Mouse (Mus musculus): ENCODE measurements at regions not wholly inside any gene's neighbourhood (a gene's known extent, or its start where the extent isn't known, plus 50 kb on each side); places are given as distances from the start of the nearest gene placed in this dataset.

DNA sequence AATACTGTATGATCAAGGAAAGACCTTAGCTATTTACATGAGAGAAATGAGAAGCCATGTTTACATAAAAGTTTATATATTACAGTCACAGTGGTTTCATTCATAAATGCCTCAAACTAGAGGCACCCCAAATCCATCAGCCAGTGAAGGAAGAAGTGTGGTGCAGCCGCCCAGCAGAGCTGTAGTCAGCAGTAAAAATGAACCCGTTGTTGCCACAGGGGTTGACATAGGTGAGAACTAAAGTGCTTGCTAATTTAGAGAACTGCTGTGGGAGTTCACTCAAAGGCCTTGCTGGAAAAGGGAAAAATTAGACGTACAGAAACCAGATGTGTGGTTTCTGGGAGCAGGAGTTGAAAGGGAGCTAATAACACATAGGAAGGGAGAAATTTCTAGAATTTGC lies 461.2 kb downstream of the Gm9195 start:
- DNase-seq (no peak), ATAC-seq (ENCODE audit: insufficient read depth) (no peak)
- no peaks in the 10 kb centered on the region for H3K27me3 ChIP-seq (ENCODE audit: insufficient read depth, low read length)
- 46% methylated on average over 3 of the region's 3 CpGs for WGBS
- H3K4me1 ChIP-seq (ENCODE audit: insufficient read depth), result no peaks in the 10 kb centered on the region
- H3K4me2 ChIP-seq, result no peak overlapping the region
- no peaks in the 10 kb centered on the region for H3K36me3 ChIP-seq (ENCODE audit: insufficient read depth)
- H3K9me3 ChIP-seq (ENCODE audit: low read depth, low read length), result no peaks in the 10 kb centered on the region
- no peak overlapping the region for H3K27ac ChIP-seq (ENCODE audit: low read depth)
- TF ChIP-seq CTCF (IDR thresholded peaks at IDR 0.05; ENCODE audit: low read depth), result no peak
- H3K9ac ChIP-seq, result no peak overlapping the region
- no peak overlapping the region for H3K4me3 ChIP-seq (ENCODE audit: low read depth, low read length)

- WGBS, result 43% methylated on average over 8 of the region's 8 CpGs
- no peak overlapping the region for H3K4me3 ChIP-seq (ENCODE audit: low read depth, low read length)
- DNase-seq (peak; percentile 71), ATAC-seq (ENCODE audit: insufficient read depth) (peak; percentile 66; the same call in 1 of the 2 replicates)
- H3K9me3 ChIP-seq (ENCODE audit: low read depth, low read length), result no peaks in the 10 kb centered on the region
- H3K36me3 ChIP-seq (ENCODE audit: insufficient read depth), result no peaks in the 10 kb centered on the region
- H3K27me3 ChIP-seq (ENCODE audit: insufficient read depth, low read length), result no peaks in the 10 kb centered on the region
- H3K4me1 ChIP-seq (ENCODE audit: insufficient read depth), result no peaks in the 10 kb centered on the region
- no peak overlapping the region for H3K4me2 ChIP-seq
- H3K9ac ChIP-seq, result no peak overlapping the region
- H3K27ac ChIP-seq (ENCODE audit: low read depth), result no peak overlapping the region
- TF ChIP-seq CTCF (IDR thresholded peaks at IDR 0.05; ENCODE audit: low read depth), result peak; percentile 34; the same call in 1 of the 2 replicates
These were observed 464.1 kb downstream of the Gm9195 start for GRCm38 (mm10) chr14:72027362-72028020.

GRCm38 (mm10) chr14:72004371-72004770 lies 487.3 kb downstream of the Gm9195 start:
- ATAC-seq (ENCODE audit: insufficient read depth) (no peak), DNase-seq (peak; percentile 23)
- Histone ChIP-seq H3K4me2 (no peak overlapping the region), H3K27me3 (ENCODE audit: insufficient read depth, low read length) (no peaks in the 10 kb centered on the region), H3K36me3 (ENCODE audit: insufficient read depth) (no peaks in the 10 kb centered on the region), H3K9me3 (ENCODE audit: low read depth, low read length) (no peaks in the 10 kb centered on the region), H3K9ac (no peak overlapping the region), H3K27ac (ENCODE audit: low read depth) (no peak overlapping the region), H3K4me1 (ENCODE audit: insufficient read depth) (no peaks in the 10 kb centered on the region), H3K4me3 (ENCODE audit: low read depth, low read length) (no peak overlapping the region)
- TF ChIP-seq CTCF (IDR thresholded peaks at IDR 0.05; ENCODE audit: low read depth), result no peak
- 70% methylated on average over 2 of the region's 2 CpGs for WGBS

GRCm38 (mm10) chr14:72002205-72003138 lies 489.2 kb downstream of the Gm9195 start:
- no peak overlapping the region for H3K4me2 ChIP-seq
- 33% methylated on average over 7 of the region's 7 CpGs for WGBS
- no peaks in the 10 kb centered on the region for H3K27me3 ChIP-seq (ENCODE audit: insufficient read depth, low read length)
- no peak for TF ChIP-seq CTCF (IDR thresholded peaks at IDR 0.05; ENCODE audit: low read depth)
- ATAC-seq (ENCODE audit: insufficient read depth) (peak; percentile 58; the same call in 1 of the 2 replicates), DNase-seq (peak; percentile 42)
- no peak overlapping the region for H3K4me3 ChIP-seq (ENCODE audit: low read depth, low read length)
- no peak overlapping the region for H3K27ac ChIP-seq (ENCODE audit: low read depth)
- H3K9me3 ChIP-seq (ENCODE audit: low read depth, low read length), result no peaks in the 10 kb centered on the region
- no peaks in the 10 kb centered on the region for H3K36me3 ChIP-seq (ENCODE audit: insufficient read depth)
- H3K4me1 ChIP-seq (ENCODE audit: insufficient read depth), result no peaks in the 10 kb centered on the region
- H3K9ac ChIP-seq, result no peak overlapping the region

DNA sequence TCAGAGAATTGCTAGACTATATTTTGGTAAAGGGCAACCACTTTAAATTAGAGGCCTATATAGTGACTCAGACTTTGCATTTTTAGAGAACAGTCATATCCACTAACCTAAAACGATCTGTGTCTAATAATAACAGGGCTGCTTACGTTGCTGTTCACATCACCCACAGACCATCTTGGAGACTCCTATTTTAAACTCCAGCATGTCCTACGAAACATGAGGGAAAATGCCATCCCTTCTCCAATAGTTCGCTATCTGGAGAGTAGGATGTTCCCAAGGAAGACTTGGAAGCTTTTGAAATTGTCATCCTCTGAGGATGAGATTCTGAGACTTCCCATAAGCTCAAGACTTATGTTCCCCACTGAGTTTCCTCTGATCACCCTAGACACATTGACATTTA lies 518.6 kb downstream of the Gm9195 start:
- WGBS, result 81% methylated on average over 4 of the region's 4 CpGs
- Histone ChIP-seq H3K27ac (ENCODE audit: low read depth) (no peak overlapping the region), H3K36me3 (ENCODE audit: insufficient read depth) (no peaks in the 10 kb centered on the region), H3K4me3 (ENCODE audit: low read depth, low read length) (no peak overlapping the region), H3K9me3 (ENCODE audit: low read depth, low read length) (no peaks in the 10 kb centered on the region), H3K27me3 (ENCODE audit: insufficient read depth, low read length) (no peaks in the 10 kb centered on the region), H3K4me1 (ENCODE audit: insufficient read depth) (no peaks in the 10 kb centered on the region), H3K4me2 (no peak overlapping the region), H3K9ac (no peak overlapping the region)
- DNase-seq, result no peak
- no peak for ATAC-seq (ENCODE audit: insufficient read depth)
- no peak for TF ChIP-seq CTCF (IDR thresholded peaks at IDR 0.05; ENCODE audit: low read depth)

GRCm38 (mm10) chr14:71972521-71972920 lies 519.1 kb downstream of the Gm9195 start:
- Histone ChIP-seq H3K4me1 (ENCODE audit: insufficient read depth) (no peaks in the 10 kb centered on the region), H3K27ac (ENCODE audit: low read depth) (no peak overlapping the region), H3K27me3 (ENCODE audit: insufficient read depth, low read length) (no peaks in the 10 kb centered on the region), H3K36me3 (ENCODE audit: insufficient read depth) (no peaks in the 10 kb centered on the region), H3K4me3 (ENCODE audit: low read depth, low read length) (no peak overlapping the region), H3K9me3 (ENCODE audit: low read depth, low read length) (no peaks in the 10 kb centered on the region), H3K9ac (no peak overlapping the region), H3K4me2 (no peak overlapping the region)
- ATAC-seq (ENCODE audit: insufficient read depth) (no peak), DNase-seq (no peak)
- 97% methylated on average over 1 of the region's 1 CpGs for WGBS
- no peak for TF ChIP-seq CTCF (IDR thresholded peaks at IDR 0.05; ENCODE audit: low read depth)

GRCm38 (mm10) chr14:71967646-71968045 lies 524.0 kb downstream of the Gm9195 start:
- H3K27ac ChIP-seq (ENCODE audit: low read depth), result no peak overlapping the region
- no peaks in the 10 kb centered on the region for H3K27me3 ChIP-seq (ENCODE audit: insufficient read depth, low read length)
- WGBS, result 51% methylated on average over 6 of the region's 6 CpGs
- no peaks in the 10 kb centered on the region for H3K36me3 ChIP-seq (ENCODE audit: insufficient read depth)
- no peak overlapping the region for H3K4me3 ChIP-seq (ENCODE audit: low read depth, low read length)
- no peaks in the 10 kb centered on the region for H3K9me3 ChIP-seq (ENCODE audit: low read depth, low read length)
- no peak for TF ChIP-seq CTCF (IDR thresholded peaks at IDR 0.05; ENCODE audit: low read depth)
- no peaks in the 10 kb centered on the region for H3K4me1 ChIP-seq (ENCODE audit: insufficient read depth)
- H3K4me2 ChIP-seq, result no peak overlapping the region
- DNase-seq, result peak; percentile 15
- no peak overlapping the region for H3K9ac ChIP-seq
- ATAC-seq (ENCODE audit: insufficient read depth), result no peak
